Mouse (Mus musculus) embryonic fibroblast, embryonic 13.5 days (primary cell): ENCODE data around the gene Acvr1b.

Source experiments
- CTCF ChIP-seq: IDR thresholded peaks from 2 replicates; pipeline ENCODE4 v1.5.1; 2011; ENCODE audit warnings: mild to moderate bottlenecking, control low read depth, low read length, moderate library complexity, borderline replicate concordance; ENCODE audit not compliant: insufficient read depth
- POLR2A ChIP-seq: IDR thresholded peaks from 2 replicates; pipeline ENCODE4 v1.6.1; 2011; ENCODE audit warnings: low read depth, mild to moderate bottlenecking, control low read depth, low read length, moderate library complexity

- TF ChIP-seq POLR2A (no peak), CTCF (no peak)
Observed at GRCm38 (mm10) chr15:101201414-101201813, 27.5 kb downstream of the Acvr1b start.
